Mouse (Mus musculus) embryonic fibroblast, embryonic 13.5 days (primary cell): Measurements from ENCODE around the gene Gsta2.
"Not testable (repeated sequence)": the region's sequence is repeated elsewhere in the genome, so short reads cannot be mapped to it uniquely, and the experiment has no call there.

ENCODE experiments used
- CTCF ChIP-seq: IDR thresholded peaks from 2 replicates; pipeline ENCODE4 v1.5.1; 2011; ENCODE audit warnings: mild to moderate bottlenecking, control low read depth, low read length, moderate library complexity, borderline replicate concordance; ENCODE audit not compliant: insufficient read depth
- POLR2A ChIP-seq: IDR thresholded peaks from 2 replicates; pipeline ENCODE4 v1.6.1; 2011; ENCODE audit warnings: low read depth, mild to moderate bottlenecking, control low read depth, low read length, moderate library complexity

DNA sequence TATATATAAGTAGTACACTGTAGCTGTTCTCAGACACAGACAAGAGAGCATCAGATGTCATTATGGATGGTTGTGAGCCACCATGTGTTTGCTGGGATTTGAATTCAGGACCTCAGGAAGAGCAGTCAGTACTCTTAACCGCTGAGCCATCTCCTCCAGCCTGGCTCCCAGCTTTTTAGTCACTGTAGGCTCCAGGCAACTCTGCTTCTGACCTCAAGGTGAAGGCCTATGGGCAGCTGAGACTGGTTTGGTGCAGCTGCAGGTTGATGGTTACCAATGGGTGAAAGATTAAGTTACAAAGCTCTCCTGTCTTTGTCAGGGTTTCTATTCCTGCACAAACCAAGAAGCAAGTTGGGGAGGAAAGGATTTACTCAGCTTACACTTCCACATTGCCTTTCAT lies 61.9 kb downstream of the Gsta2 start:
- TF ChIP-seq CTCF, POLR2A: not testable (repeated sequence)
